Mouse (Mus musculus) ES-E14 (cell line): ENCODE results near the gene Vamp8.

Experiments
- CHD2 ChIP-seq: IDR thresholded peaks from 2 replicates; pipeline ENCODE4 v1.6.1; 2014; ENCODE audit warnings: mild to moderate bottlenecking, low read depth, low read length, inconsistent platforms
- HCFC1 ChIP-seq: IDR thresholded peaks from 2 replicates; pipeline ENCODE4 v1.6.1; 2012; ENCODE audit warnings: low read length, inconsistent platforms, borderline replicate concordance; ENCODE audit not compliant: insufficient read depth
- ZNF384 ChIP-seq: IDR thresholded peaks from 2 replicates; pipeline ENCODE4 v1.6.1; 2012; ENCODE audit warnings: low read depth, low read length, inconsistent platforms

- TF ChIP-seq ZNF384 (no peak), HCFC1 (no peak), CHD2 (no peak)
These were observed 7.2 kb downstream of the Vamp8 start for GRCm38 (mm10) chr6:72383142-72383820.
